Mouse (Mus musculus) cerebellum, adult 8-10 months (tissue): ENCODE results near the gene Sbf2.

ENCODE experiments used
- DNase-seq: peaks from one replicate; pipeline ENCODE4 v3.0.0; 2022

Gene Sbf2

DNA sequence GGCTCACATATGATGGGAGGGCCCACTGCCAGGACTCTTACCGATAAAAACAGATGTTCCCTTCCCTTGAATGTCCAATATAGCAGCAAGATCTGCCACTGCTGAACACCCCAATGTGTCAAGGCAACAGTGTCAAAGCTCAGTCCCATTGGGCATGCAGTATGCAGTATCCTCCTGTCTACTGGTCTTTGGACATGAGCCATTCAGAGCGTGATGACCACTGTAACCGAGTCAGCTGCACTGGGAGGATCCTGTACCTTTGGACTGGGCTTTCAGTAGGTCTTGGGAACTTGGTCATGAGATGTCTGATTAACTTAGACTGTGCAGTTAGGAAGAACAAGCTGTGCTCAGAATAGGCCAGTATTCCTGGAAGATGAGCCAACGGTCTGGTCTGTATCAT, 309.2 kb downstream of the Sbf2 start:
- DNase-seq, result no peak

DNA sequence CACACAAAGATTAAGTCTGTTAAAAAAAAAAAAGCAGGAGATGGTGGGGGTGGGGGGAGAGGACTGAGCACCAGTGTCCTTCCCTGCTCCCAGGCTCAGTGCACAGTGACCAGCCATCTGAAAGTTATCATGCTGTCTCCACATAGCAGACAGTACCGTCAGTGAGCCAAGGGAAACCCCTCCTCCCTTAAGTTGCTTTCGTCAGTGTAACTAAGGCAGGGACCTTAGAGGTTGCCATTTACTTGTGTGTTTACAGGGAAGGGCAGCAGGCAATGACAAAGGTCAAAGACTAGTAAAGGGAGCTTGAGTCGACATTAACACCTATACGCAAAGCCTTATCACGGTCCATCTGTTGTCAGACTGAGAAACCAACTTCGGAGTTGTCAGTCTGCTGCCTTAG, 311.8 kb downstream of the Sbf2 start:
- no peak for DNase-seq

DNA sequence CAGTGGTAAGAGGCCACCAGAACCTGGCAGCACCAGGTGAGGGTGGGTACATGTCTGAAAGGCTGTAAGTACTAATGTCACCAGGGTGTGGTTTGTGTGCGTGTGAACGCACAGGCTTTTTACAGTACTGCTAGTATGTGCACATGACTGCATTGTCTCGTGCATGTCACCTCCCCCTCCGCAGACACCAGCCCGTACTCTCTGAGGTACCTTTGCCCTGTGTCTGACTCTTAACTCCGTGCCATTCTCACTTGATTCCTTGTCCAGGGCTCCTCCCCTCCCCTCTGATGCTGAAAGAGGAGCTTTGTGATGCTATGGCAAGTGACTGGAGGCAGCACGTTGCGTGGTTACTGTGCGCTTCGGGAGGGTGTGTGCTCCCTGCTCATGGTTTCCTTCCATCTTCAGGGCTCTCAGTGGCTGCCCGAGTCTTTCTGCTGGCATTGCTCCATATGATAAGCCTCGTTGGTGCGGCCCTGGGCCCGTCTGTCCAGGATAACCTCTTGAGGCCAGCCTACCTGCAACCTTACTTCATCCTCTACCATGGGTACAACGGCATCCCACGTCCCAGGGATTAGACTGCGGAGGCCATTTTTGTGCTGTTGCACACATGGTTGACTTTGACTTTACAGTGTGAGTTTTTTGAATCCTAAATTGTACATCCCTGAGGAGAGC, 315.8 kb downstream of the Sbf2 start:
- no peak for DNase-seq

DNA sequence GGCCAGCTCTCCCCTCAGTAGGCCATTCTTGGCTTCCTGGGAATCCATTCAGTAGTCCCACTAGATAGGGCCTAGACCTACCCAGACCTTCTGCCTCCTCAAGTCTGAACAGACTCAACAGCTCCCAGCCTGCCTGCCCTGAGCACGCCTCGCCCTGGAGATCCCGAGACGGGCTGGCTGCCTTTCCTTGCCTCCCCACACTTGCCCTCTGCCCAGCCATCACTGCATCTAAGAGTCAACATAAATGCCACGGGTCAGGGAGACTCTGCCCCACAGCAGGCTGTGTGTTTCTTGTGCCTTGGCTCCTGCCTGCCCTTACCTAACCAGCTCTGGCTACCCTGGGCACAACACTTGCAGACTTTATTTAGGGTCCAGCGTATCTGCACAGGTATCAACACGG, 316.6 kb downstream of the Sbf2 start:
- DNase-seq, result no peak

DNA sequence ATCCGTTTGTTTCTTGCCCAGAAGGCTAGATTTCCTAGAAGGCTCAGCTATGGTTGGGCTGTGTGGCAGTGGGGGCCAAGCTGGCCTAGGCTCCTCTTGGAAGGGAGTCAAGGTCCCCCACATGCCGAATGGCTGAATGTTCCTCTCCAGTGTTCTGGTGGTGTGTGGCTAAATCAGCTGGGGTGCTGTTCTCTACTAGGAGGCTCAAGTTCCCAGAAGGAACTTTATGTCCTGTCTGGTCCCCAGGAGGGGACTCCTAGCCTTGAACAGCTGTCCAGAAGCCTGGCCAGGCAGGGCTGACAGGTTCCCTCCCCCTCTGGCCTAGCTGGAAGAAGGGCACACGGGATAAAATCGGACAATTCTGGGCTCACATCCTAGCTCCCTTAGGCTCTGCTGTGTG, 317.1 kb downstream of the Sbf2 start:
- no peak for DNase-seq

DNA sequence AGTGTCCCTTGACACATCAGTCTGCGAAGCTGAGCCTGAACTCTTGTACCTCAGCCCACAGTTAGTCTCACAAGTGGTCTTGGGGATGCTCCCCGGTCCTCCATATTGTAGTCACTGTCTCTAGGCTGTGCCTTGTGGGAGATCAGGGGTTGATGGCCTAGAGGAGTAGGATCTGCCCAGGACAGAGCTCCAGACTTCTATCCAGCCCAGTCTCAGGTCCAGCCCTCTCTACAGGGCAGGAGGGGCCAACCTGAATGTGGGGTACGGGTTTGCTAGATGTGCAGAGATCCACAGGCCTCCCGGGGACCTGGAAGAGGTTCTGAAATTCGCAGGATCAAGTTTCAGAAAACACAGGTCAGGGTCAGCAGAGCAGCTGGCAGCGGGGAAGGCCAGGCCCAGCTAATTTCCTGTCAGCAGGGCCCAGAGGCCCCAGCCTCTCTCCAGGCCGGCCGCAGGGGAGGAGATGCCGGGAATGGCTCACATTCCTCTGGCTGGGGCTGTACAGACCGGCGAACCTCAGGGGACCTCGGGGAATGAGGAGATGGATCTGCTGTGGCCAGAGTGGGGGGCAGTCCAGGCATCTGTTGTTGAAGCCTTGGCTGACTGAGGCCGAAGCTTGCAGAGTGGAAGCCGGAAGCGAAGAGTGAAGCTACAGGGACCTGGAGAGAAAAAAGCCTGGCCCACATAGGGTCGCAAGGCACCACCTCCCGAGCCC, 317.7 kb downstream of the Sbf2 start:
- no peak for DNase-seq

DNA sequence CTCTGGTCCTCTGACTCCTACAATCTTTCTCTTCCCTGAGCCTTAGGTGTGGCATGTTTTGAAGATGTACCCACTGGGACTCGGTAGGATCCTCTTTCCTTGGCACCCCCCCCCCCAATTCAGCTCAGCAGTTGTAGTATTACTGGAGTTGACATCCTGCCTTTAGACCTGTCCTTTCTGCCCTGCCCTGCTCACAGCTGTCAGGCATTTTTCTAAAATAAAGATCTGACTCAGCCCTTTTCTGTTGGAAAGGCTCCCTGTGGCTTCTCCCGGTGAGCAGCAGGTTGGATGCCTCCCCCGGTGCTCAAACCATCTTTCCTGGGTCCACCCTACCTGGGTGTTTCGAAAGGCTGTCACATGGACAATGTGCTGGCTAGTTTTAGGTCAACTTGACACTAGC, 325.1 kb downstream of the Sbf2 start:
- DNase-seq, result no peak

DNA sequence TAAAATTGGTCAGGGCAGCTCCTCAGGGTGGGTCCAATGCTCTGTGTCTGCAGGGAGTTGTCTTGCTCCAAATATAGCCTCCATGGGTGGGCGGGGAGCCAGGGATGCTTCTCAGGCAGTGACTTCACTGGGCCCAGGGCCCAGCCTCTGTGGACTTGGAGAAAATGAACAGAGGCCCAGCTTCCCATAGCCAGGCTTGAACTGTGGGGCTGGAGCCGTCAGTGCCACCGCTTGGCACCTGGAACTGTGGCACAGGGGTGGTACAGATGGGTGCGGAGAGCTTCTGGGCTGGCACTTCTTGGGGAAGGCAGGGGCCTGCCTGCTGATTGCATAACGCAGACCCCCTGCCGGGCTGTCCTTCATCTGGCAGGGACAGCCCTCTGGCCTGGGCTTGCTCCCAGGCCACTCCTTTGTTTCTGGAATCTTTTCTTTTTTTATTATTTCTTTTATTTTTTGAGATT, 326.0 kb downstream of the Sbf2 start:
- peak; percentile 61 for DNase-seq

DNA sequence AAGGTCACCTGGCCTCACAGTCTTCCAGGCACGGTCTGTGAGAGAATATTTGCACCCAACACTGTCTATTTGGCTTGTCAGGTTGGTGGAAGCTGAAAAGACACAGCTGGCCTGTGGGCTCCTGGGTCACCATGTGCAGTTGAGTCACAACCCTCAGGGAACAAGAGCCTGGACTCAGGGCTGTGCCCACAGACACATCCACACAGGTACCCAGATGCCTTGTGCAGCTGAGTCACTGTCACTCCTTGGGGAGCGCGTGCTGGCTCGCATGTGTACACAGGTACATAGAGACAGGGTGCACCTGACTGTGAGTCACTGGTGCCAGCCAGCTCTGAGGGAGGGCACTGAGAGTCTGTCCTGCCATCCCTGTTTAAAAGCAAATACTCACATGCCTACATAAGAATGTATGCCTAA, 326.5 kb downstream of the Sbf2 start:
- DNase-seq, result peak; percentile 14

DNA sequence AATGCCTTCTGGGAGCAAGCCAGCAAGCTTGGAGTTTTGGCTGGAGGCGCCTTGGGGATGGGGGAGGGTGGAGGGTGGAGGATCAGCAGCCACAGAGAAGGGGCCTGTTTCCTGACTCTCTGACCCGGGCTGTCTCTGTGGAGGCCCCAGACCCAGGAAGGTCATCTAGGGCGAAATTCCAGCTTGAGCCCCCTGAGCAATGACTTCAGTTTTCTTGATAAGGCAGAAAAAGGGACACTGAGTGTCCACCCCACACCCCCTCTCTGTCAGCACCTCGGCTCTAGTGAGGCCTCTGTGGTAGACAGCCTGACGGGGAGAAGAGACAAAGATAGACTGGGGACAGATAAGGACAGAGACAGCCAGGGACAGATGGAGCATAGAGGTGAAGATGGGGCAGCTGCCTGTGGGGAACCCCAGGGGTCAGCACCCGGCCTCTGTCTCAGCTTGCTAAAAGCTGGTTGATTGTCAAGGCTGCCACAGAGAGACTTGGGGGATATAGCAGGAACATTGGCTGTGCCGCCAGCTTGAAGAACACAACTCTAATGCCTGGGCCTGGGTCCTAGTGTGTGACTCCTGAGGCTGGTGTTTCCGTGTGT, 327.1 kb downstream of the Sbf2 start:
- DNase-seq, result no peak

DNA sequence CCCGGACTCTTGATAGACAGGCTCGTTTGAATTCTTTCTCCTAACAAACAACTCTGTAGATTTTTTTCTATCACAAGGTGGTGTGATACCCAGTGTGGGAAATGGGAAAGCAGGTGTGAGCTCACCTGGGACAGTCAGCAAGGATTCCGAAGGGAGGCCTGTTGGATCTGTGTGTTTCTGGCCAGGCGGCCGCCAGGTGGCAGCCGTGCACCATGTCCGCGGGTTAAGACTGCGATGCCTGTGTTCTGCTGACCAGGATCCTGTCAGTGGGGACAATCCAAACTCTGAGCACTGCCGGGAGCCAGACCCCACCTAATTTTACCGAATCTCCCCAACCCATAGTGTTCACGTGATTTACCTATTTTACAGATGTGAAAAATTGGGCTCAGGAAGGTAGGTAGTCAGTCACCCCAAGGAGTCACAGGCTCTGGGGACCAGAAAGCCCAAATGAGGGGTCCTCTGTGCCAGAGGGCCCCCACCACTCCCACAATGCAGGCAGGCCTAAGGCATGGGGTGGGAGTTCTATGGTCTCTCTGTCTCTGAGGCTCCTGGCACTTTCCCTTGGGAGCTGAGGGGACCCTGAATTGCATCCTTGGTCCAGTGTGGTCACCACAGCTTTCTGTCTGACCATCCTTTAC, 327.8 kb downstream of the Sbf2 start:
- peak; percentile 88 for DNase-seq

DNA sequence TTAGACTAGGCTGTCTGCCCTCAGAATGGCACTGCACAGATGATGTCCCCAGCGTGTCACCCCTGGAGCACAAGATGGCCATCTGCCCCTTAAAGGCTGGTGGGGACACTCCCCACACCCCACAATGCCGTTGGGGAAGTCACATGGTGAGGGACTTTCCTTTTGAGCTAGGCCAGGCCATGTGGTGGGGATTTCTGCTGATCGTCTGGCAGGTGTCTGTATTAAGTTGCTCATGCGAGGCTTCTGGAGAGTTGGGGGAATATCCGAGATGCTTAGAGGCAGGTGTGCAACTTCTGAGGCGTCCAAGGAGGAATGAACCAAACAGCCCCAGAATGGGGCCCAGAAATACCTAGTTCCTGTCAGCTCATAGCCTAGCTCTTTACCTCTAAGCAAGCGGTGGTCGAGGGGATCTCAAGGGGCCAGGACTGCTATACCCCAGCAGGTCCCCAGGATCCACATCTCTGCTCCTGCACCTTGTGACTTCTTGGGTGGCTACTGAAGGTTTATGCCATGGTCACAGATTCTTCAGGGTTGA, 328.5 kb downstream of the Sbf2 start:
- DNase-seq, result no peak

DNA sequence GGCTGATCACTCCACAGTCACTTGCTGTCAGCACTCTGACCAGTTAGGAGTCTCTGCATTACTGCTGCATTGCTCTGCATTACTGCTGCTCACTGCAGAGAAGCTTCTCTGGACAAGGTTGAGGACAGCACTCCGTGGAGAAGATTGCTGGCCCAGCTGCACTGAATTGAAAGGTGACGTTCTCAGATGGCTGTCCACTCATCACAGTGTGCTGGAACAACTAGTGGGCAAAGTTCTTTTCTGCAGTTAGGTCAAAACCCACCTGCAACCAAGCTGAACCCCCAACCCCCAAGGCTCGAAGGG, 328.9 kb downstream of the Sbf2 start:
- no peak for DNase-seq

DNA sequence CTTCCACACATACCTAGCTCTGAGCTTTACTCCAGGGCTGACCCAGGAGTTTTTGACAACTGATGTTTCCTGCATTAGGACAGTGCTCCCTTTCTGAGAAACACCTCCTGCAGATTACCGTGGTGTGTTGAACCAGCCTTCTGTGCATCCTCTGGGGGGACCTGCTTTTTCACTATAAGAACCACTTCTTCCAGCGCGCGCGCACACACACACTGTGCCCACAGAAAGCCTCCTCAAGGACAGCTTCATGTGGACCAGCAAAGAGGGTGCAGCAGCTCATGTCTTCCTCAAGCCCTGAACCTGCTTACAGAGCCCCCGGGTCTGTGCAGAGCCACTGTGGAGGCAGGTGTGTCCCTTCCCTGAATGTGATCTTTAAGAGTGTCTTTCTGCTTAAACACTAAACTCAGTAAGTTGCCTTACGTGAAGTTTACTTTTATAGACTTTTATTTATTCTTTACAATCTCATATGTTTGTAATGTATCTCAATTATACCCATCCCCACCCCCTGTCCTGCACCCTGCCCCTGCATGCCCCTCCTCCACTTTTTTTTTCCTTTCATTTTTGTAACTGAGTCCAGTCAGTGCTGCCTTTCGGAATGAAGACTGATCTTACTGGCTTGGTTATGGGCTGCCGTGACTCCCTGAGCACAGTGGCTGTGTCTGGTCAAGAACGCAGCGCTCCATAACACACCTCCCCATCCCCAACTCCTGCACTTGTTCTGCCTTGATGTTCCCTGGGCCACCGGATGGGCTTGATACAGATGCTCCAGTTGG, 329.5 kb downstream of the Sbf2 start:
- DNase-seq, result no peak

DNA sequence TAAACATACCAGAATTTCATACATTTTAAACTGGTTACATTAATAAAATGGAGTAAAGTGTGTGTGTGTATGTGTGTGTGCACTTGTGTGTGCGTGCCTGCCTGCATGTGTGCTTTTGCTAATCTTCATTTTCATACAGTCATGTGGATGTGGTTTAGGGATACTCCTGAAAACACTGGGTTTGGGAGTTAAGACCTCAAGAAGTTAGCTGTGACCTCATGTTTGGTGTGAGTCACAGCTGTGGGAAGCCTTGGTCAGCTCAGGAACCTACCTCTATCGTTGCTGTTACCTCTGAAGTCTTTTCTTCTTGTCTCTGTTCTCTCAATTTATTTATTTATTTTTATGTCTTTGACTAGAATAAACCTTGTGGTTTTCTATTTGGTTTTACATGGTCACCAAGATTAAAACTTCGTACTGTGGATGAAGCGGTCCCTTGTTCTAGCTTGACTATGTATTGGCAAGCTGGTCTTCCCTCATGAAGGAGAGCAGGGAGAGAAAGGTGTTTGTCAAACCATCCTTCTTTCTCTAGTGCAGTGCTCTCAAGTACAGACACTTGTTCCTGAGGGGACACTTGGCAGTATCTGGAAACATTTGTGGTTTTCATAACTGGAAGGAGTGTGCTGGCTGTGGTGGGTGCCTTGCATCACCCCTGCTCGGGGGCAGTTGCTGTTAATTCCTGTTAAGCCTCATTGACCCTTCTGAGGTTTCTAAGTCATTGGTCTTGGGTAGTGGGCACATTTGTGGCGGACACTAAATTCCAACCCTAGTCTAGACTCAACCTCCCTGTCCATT, 331.0 kb downstream of the Sbf2 start:
- DNase-seq, result no peak

DNA sequence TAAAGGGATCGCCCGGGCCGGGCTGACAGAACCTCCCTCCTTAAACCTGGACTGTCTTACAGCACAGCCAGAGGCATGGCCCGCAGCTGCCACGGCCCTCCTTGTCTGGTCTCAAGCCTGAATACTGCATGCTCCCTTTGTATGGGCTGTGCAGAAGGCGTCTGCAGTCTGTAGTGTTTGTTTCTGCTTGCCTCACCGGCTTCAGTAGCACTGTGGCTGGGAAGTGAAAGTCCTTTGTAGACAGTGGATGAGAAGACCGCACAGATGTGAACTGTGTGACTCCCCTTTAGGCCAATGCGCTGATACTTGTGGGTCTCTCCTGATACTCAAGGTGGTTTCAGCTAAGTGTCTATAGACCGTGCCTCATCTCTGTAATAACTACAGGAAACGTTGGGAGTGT, 331.9 kb downstream of the Sbf2 start:
- DNase-seq, result no peak

DNA sequence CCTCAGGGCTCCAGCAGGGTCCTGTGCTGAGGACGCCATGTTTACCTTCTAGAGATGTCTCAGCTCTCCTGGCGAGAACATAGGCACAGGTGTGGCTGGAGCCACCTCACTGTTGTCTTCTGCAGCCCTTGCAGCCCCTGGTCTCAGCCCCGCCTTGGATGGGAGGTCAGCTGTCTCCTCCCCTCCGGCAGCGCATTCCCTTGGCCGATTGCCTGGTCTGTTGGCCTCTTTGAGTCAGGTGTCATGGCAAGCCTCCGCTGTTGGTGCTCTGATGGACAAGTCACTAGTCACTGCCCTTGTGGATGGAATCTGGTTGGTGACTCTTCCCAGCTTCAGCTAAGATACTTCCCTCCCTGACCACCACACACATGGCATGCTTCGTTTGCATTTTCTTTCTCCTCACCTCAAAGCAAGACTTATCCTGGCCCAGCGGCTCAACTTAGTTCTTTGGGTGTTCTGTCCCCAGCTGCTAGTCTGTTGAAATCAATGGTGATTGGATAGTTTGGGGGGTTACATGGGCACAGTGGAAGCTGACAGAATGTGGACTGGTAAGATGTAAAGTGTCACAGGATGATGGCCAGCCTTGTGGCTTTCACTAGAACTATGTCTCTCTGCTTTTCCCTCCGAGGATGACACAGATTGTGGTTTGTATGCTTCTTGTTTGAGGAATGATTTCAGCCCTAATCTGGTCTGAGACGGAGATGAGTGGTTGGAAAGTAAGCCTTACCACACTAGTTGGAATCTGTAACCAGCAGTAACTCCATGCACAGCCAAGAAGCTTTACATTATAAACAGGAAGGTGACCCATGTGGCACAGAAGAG, 333.1 kb downstream of the Sbf2 start:
- no peak for DNase-seq

DNA sequence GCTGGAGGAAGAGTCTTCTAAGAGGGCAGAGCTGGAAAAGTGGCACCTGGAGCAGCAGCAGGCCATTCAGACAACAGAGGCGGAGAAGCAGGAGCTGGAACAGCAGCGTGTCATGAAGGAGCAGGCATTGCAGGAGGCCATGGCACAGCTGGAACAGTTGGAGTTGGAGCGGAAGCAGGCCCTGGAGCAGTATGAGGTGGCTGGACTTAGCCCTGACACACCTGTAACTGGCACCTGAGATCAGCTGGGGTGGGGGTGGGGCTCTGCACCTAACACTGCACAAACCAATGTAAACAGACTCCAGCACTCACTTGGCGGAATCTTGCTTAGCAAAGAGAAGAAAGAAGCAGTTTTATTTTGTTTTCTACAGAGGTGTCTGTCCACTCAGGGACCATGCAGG, 335.5 kb downstream of the Sbf2 start:
- no peak for DNase-seq

DNA sequence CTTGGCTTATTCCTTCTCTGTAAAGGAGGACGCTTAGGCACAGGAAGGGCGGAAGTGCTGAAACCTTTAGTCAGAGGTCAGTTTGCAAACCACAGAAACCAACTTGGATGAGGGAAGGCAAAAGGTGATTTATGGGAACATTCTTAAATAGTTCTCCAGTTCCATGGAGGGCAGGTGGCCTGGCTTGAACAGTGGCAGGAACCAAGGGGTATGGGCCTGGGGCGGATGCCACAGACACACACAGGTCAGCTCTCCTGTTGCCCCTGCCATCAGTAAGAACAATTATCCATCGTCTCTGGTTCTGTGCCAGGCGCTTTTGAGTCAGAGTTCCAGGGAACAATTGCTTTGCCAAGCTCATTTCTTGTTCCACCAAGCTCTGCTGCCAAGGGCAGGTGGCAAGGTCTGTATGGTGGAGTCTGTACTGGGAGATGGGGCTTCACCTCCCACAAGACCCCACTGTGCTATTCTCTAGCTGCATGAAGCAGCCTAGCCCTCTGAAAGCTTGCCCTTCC, 336.9 kb downstream of the Sbf2 start:
- no peak for DNase-seq

DNA sequence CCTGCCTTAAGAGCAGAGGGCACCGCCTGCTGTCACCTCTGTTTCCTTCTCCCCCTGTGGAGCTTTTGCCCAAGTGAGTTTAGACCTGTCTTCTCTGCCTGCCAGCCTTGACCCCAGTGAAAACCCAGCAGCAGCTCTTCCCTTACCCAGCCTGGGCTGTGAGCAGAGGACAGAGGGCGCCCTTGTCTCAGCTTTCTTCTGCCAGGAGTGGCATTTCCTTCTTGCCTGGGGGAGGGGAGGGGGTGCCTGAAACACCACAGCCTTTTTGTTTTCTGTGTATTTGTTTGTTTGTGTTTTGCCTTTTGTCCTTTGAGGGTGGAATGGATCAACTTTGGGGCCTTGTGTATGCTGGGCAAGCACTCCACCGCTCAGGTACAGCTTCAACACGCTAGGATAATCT, 342.3 kb downstream of the Sbf2 start:
- no peak for DNase-seq

DNA sequence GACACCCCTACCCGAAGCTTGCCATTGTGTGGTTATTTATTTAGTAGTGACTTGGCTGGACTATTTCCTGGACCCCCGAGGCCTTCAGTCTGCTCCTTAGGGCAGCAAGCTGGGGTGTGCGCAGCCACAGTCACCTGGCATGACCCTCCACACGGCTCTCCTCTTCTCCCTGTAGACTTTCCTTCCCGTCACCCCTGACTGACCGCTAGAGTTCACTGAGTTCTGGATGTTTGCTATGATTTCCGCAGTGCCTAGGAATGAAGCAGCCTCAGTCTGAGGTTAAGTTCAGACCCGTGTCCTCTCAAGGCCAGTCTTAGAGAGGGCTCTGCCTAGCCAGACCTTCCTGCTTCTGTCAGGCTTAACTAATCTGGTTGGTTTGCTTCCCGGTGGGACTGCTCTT, 342.9 kb downstream of the Sbf2 start:
- no peak for DNase-seq
